Mouse (Mus musculus): ENCODE data around the gene Limk1.

Limk1 gene

GRCm38 (mm10) chr5:134688086-134688717 is at the start of gene Limk1:
TSS of gene Limk1 (minus strand) at chr5:134688598.
- DNase-seq (ENCODE audit: low read depth, low spot score): no peak

GRCm38 (mm10) chr5:134734920-134735319 is 46.5 kb upstream of the Limk1 start:
- DNase-seq (ENCODE audit: low read depth, low spot score): no peak

- no peak for DNase-seq (ENCODE audit: low read depth, low spot score)
Observed at GRCm38 (mm10) chr5:134734072-134734471, 45.7 kb upstream of the Limk1 start.

GRCm38 (mm10) chr5:134733241-134733640 is 44.8 kb upstream of the Limk1 start:
- DNase-seq (ENCODE audit: low read depth, low spot score): no peak

GRCm38 (mm10) chr5:134729124-134729523 is 40.7 kb upstream of the Limk1 start:
- no peak for DNase-seq (ENCODE audit: low read depth, low spot score)

GRCm38 (mm10) chr5:134728535-134728934 is 40.1 kb upstream of the Limk1 start:
- DNase-seq (ENCODE audit: low read depth, low spot score): no peak

GRCm38 (mm10) chr5:134727001-134727639 is 38.7 kb upstream of the Limk1 start:
- no peak for DNase-seq (ENCODE audit: low read depth, low spot score)

- no peak for DNase-seq (ENCODE audit: low read depth, low spot score)
Observed at GRCm38 (mm10) chr5:134725299-134725698, 36.9 kb upstream of the Limk1 start.

- no peak for DNase-seq (ENCODE audit: low read depth, low spot score)
Observed at GRCm38 (mm10) chr5:134720058-134720457, 31.7 kb upstream of the Limk1 start.

GRCm38 (mm10) chr5:134711076-134711475 is 22.7 kb upstream of the Limk1 start:
- DNase-seq (ENCODE audit: low read depth, low spot score): no peak

- DNase-seq (ENCODE audit: low read depth, low spot score): no peak
Observed at GRCm38 (mm10) chr5:134709275-134709674, 20.9 kb upstream of the Limk1 start.

GRCm38 (mm10) chr5:134704157-134704556 is 15.8 kb upstream of the Limk1 start:
- peak; percentile 47 for DNase-seq (ENCODE audit: low read depth, low spot score)

- DNase-seq (ENCODE audit: low read depth, low spot score): no peak
Observed at GRCm38 (mm10) chr5:134695539-134695938, 7.1 kb upstream of the Limk1 start.

GRCm38 (mm10) chr5:134695082-134695481 is 6.7 kb upstream of the Limk1 start:
- no peak for DNase-seq (ENCODE audit: low read depth, low spot score)

GRCm38 (mm10) chr5:134692704-134693103 is 4.3 kb upstream of the Limk1 start:
- no peak for DNase-seq (ENCODE audit: low read depth, low spot score)

- peak; percentile 99 for DNase-seq (ENCODE audit: low read depth, low spot score)
Observed at GRCm38 (mm10) chr5:134688718-134689284, 403 bp upstream of the Limk1 start.

GRCm38 (mm10) chr5:134687187-134687586 is 1.2 kb downstream of the Limk1 start:
- DNase-seq (ENCODE audit: low read depth, low spot score): no peak

- DNase-seq (ENCODE audit: low read depth, low spot score): no peak
Observed at GRCm38 (mm10) chr5:134686541-134686940, 1.9 kb downstream of the Limk1 start.

- DNase-seq (ENCODE audit: low read depth, low spot score): no peak
Observed at GRCm38 (mm10) chr5:134684398-134684797, 4.0 kb downstream of the Limk1 start.

- no peak for DNase-seq (ENCODE audit: low read depth, low spot score)
Observed at GRCm38 (mm10) chr5:134683813-134684212, 4.6 kb downstream of the Limk1 start.

- DNase-seq (ENCODE audit: low read depth, low spot score): peak; percentile 42
Observed at GRCm38 (mm10) chr5:134680238-134680637, 8.2 kb downstream of the Limk1 start.

- peak; percentile 38 for DNase-seq (ENCODE audit: low read depth, low spot score)
Observed at GRCm38 (mm10) chr5:134678827-134679546, 9.4 kb downstream of the Limk1 start.
